Mouse (Mus musculus) right cerebral cortex, adult 2 months (tissue): Measurements from ENCODE around the gene Elavl2.

Experiments used
- DNase-seq, 2 experiments: peaks; one replicate each; pipeline ENCODE4 v3.0.0; 2021 to 2022; ENCODE audit warnings: low spot score in 2 of 2

The Elavl2 gene

DNA sequence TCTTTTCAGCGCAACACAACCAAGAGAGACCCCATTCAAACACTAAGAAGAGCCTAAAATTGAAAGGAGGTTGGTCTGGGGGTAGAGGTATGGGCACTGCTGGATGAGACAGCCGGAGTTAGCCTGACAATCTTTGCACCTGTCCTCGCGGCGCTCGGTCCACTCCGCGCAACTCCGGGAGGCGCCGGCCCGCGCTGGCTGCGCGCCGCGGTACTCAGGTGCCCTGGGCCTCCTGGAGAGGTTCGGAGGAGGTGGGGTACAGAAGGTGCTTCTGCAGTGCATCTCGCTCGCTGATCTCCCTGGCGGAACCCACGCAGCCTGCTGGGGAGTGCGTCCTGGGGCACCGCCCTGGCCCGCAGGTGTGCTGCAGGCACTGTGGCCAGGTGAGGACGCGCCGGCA, at the start of gene Elavl2:
Gene Elavl2, minus strand, starts transcription at position 363 of the 400 bp plus-strand sequence.
- no peak for DNase-seq

- DNase-seq, result no peak
Measured at GRCm38 (mm10) chr4:91447887-91448286, 47.3 kb upstream of the Elavl2 start.

- no peak for DNase-seq
Measured at GRCm38 (mm10) chr4:91415582-91415981, 15.0 kb upstream of the Elavl2 start.

DNA sequence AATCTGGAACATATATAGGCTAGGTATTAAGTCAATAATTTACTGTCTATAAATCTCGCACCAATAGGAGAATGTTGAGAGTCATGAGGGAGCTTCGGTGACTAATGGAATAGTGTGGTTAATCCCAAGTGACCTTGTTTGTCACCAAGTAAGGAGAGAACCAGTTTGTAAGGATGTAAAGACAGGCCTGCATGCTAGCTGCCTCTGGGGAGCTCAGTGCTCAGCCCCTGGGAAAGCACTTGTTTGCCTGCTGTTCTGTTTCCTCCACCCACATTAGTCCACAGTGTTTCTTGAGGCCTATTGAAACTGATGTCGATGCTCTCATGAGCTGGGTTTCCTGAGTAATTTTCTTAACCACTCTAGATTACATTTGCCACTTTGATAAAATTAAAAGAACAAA, 4.5 kb upstream of the Elavl2 start:
- DNase-seq, result no peak

- DNase-seq, result peak; percentile 7 to 12
Measured at GRCm38 (mm10) chr4:91399510-91400196, 932 bp downstream of the Elavl2 start.

- no peak for DNase-seq
Measured at GRCm38 (mm10) chr4:91391987-91392598, 8.5 kb downstream of the Elavl2 start.

DNA sequence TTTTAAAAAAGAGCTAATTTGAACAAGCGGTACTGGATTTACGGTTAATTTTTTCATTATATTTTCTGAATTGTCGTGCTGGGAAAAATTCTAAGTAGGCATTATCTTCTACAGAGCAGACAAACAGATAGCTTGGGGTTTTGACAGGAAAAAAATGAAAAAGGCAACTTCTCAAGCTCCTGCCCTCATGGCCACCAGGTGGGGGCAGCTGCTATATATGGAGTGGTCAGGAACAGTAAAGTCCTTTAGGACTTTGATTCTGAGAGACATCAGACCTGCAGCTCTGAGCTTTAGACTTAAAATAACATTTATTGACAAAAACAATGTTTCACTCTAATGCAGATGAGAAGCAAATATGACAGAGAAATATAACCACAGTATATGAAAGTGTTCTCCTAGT, 12.9 kb downstream of the Elavl2 start:
- DNase-seq, result no peak

DNA sequence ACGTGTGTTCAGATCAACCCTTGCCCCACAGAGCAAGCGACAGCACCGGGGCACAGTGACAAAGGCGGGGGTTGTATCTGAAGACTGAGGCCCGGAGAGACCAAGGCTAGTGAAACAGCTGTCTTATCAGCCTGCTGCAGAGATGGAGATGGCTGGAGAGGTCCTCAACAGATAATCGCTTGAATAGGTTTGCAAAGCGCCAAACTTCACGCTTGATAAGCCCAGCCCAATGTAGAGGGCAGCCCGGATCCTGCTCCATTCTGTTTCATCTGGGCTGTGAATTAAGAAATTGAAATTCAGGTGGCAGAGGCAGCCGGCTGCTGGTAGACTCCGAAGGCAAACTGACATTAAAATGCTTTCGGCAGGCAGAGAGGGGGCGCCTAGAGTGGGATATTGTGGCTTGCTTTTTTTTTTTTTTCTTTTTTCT, 19.4 kb downstream of the Elavl2 start:
- DNase-seq, result no peak

GRCm38 (mm10) chr4:91380341-91381117, 20.1 kb downstream of the Elavl2 start:
- DNase-seq, result no peak

DNA sequence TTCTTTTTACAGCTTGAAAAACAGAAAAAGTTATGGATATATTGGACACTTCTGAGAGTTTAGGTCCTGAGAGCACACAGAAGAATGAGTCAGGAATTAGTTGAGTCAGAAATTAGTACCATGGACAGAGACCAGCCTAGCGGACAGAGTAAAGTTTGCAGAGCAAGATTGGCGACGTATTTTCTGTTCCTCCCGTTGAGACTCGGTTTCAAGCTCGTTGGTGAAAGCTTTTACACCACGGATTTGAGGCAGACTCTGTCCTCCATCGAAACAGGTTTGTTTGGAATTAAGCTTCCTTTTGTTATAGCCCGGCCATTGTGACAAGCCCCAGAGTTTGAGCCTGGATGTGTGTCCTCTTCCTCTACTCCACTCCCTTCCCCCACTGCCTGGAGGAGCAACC, 21.0 kb downstream of the Elavl2 start:
- no peak for DNase-seq

GRCm38 (mm10) chr4:91376317-91376910, 24.2 kb downstream of the Elavl2 start:
- peak; percentile 98 to 99 for DNase-seq

- peak in 1 of 2 experiments; percentile 43 for DNase-seq
Measured at GRCm38 (mm10) chr4:91375372-91375687, 25.3 kb downstream of the Elavl2 start.

DNA sequence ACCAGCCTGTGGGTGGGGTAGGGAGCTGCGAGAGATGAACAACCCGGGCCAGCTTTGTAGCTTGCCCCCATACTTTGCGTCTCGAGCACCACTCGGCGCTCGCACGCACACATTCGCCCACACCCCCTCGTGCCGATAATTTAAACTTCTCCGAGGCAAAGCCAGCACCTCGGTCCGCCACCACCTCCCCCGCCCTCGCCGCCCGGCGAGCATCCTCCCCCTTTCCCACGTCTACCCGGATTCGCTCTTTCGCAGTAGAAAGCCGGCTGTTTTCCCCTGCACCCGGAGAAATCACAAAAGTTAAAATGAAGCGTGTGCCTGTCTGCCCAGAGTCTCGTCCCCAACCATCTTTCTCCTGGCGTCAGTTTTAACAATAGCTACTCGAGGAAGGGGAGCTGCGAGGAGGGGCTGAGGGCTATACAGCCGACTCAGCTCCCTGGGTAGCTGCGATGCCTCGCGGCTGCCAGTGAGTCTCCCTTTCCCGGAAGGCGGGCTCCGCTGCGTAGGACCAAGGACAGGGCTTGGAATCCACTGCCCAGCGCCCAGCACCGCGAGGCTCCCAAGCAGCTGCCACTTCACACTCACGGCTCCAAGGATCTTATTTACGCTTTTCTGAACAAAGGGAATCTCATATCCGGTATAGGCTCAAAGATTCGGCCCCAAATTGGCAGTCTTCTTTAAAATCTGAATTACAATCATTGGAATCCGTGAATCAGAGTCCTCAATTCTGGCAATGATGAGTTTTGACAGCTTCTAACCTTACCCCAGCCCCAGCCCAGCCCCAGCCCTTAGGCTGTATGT, 25.8 kb downstream of the Elavl2 start:
- peak; percentile 49 to 55 for DNase-seq

DNA sequence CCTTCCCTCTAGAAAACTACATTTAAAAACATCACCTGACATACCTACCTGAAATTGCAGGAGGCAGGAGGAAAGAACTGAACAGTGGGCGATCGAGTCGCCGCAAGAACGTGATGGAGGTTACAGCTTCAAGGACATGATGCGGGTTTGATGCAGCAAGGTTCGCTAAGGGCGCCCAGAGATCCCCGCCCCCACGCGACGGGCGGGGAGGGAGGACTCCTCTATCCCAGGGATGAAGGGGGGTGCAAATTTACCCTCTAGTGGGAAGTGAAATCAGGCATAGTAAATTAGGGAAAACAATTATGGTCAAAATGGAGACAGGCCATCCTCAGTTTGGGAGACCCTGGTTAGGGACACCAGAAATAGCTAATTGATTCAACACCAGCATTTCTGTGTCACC, 27.7 kb downstream of the Elavl2 start:
- DNase-seq, result no peak

DNA sequence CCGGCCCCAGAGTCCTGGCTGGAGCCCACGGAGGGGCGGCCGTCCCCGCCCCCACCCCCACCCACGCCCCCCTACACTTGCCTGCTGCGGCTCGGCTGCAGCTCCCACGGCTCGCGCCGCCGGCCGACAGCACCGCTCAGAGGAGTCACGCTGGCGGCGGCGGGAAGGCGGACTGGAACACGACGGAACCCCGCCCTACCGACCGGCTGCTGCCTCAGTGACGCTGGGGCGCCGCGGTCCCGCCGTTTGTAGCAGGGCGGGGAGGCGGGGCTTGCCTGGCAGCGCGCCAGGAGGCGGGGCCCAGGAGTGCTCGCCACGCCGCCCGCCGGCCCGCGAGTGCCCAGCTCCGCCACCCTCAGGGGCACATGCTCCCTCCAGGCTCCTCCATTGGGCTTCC, 28.8 kb downstream of the Elavl2 start:
- peak; percentile 76 to 82 for DNase-seq

DNA sequence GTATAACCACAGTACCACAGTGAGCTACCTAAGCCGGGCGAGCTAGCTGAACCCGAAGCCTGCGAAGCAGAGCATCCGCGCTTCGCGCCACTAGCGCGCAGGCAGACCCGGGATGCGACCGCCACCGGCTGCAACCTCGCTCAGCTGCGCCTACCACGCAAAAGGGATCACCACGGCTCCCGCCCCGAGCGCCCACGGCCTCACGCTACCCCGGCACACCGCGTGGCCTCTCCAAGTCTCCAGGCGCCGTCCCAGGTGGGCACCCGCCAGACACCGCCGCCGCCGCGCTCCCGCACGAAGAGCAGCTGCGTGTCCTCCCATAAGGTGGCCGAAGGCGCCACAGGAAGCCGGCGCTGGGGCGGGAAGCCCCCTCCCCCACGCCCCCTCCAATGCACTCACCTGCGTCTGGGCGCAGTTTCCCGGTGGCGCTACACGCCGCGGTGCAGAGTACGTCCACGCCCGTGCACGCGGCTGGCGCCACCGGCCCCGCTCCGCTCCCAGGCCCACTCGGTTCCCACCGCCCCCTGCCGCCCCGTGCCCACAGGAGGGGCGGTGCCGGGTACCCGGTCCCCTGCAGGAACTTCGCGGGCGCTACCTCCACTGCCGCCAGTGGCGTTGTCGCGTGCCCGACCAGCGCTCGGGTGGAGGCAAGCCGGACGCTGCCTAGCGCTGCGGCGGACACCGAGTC, 29.3 kb downstream of the Elavl2 start:
- peak; percentile 62 to 71 for DNase-seq

DNA sequence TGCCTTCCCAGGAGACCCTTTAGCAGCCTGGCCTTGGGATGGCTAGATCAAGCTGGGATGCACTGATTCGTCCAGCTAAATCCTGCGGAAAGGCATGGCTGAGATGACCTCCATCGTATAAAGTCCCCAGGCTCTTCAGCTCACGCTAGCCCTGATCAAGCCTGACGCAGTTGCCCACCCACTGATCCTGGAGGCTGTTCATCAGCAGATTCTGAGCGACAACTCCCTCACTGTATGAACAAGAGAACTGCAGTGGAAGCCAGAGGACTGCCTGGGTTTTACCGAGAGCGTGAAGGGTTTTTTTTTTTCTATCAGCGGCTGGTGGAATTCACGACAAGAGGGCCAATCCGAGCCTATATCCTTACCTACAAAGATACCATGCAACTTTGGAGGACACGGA, 35.3 kb downstream of the Elavl2 start:
- DNase-seq, result no peak

DNA sequence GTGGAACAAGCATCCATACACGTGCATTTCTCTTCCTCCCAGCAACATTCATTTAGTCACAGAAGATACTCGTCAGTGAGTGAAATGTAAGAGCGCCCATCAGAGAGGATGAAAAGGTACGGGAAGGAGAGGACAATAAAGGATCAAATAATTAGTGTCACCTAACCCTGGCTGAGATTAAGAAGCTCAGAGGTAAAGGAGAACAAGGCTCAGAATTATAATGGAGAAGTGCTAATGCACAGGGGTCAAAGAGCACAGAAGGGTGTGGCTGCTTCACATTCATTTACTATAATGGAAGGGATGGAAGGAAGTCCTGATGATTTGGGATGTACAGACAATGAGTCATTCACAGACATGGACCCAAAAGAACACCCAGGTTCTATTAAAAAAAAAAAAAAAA, 36.6 kb downstream of the Elavl2 start:
- DNase-seq, result no peak

DNA sequence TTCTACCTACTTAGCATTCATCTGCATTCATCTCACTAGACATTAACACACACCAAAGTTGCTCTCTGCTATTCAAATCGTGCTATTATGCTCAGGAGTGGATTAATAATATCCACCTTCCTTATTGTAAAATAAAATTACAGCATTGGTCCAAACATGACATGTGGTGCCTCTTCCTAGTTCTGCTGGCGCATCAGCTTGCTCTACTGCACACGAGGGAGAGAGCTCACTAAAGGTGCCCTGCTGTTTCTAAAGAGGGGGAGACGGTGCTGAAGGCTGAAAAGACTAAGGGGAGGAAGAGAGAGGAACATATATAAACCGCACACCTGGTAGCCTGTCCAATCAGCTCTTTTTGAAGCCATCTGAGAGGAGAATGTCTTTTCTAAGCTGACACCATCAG, 38.1 kb downstream of the Elavl2 start:
- no peak for DNase-seq

DNA sequence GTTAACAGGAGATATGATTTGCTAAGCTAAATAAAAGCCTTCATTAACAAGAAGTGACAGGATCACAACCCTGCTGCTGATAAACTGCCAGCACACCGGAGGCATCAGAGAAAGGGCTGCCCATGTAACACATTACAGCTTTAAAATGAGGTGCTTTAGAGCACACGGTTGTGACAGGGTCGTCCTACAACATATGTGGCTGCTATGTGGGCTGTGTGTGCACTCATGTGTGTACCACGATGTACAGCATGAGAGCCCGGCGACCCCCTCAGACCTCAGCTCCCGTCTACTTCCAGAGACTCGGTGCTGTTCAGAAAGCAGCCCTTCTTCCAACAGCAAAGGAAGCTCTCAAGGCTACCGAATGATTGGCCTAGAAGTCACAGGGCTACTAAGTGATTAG, 47.4 kb downstream of the Elavl2 start:
- DNase-seq, result no peak

GRCm38 (mm10) chr4:91349579-91349978, 51.0 kb downstream of the Elavl2 start:
- no peak for DNase-seq
